ENCODE assay signal across 9 mouse cellular contexts in genomic region chr13:58637360-58638002, GRCm38 (mm10). TPM values are rescaled to one million over a fixed set of nuclear protein-coding genes. Genes with fewer than 3 reads are reported as not detected.
DNase-seq lines count a peak whose midpoint lies in the region; ATAC-seq lines count a peak whose summit lies in the region.
"Had no signal": no experiment of that assay in that cellular context is flagged by ENCODE, and none has a peak within 500 bp of the region (broad histone marks: within the 10 kb centered on the region; RNA-seq: fewer than 3 reads in every experiment).

No protein-coding gene starts in this region.

- no peaks in the 10 kb centered on the region for H3K9me3 ChIP-seq in heart, embryonic 11.5 days (replicated peaks; ENCODE audit: control insufficient read depth, low read length)
- no peaks in the 10 kb centered on the region for H3K9me3 ChIP-seq in midbrain, embryonic 13.5 days

- H3K4me2 ChIP-seq in heart, embryonic 11.5 days = no peak overlapping the region
- H3K4me2 ChIP-seq in midbrain, embryonic 13.5 days (replicated peaks) = no peak overlapping the region

- 0 out of 2 replicates have a peak, but pooled peaks cover 2% of the 10 kb centered on the region for H3K27me3 ChIP-seq in heart, embryonic 11.5 days (ENCODE audit: control insufficient read depth, insufficient read depth, low read length)
- 0 out of 2 replicates have a peak, but pooled peaks cover 13% of the 10 kb centered on the region for H3K27me3 ChIP-seq in midbrain, embryonic 13.5 days

- no peaks in the 10 kb centered on the region for H3K36me3 ChIP-seq in heart, embryonic 11.5 days (ENCODE audit: control insufficient read depth, insufficient read depth, low read length)
- no peaks in the 10 kb centered on the region for H3K36me3 ChIP-seq in midbrain, embryonic 13.5 days

- H3K9ac ChIP-seq in heart, embryonic 11.5 days (ENCODE audit: low read depth, low read length) = no peak overlapping the region
- H3K9ac ChIP-seq in midbrain, embryonic 13.5 days (replicated peaks) = no peak overlapping the region

- no peak overlapping the region for H3K4me3 ChIP-seq in heart, embryonic 11.5 days (ENCODE audit: low read depth, low read length)
- no peak overlapping the region for H3K4me3 ChIP-seq in midbrain, embryonic 13.5 days (replicated peaks)
- H3K4me3 ChIP-seq: myocyte had no signal

- no peak overlapping the region for H3K27ac ChIP-seq in heart, embryonic 11.5 days (ENCODE audit: low read depth, low read length)
- H3K27ac ChIP-seq in midbrain, embryonic 13.5 days = no peak overlapping the region

- 17% methylated on average over 13 of the region's 13 CpGs for WGBS in heart, embryonic 11.5 days (ENCODE audit: insufficient replicate concordance)
- 17% methylated on average over 13 of the region's 13 CpGs for WGBS in midbrain, embryonic 13.5 days

- peak; percentile 35 for DNase-seq in heart, adult 8-10 months (ENCODE audit: low spot score)
- peak; percentile 86 for DNase-seq in R1 (ENCODE audit: low read depth, low spot score)
- peak; percentile 69 to 75 for DNase-seq in cerebellum, postnatal 36 days
- peak; percentile 34 to 55 for DNase-seq in layer of hippocampus, postnatal 36 days
- peak; percentile 10 to 23 for DNase-seq in thymus, postnatal 10 days (ENCODE audit: low spot score in 2 of 2)

- ATAC-seq in heart, embryonic 11.5 days (replicated peaks; ENCODE audit: insufficient number of reproducible peaks, low FRiP score, low TSS enrichment) = no peak
- peak; percentile 63 for ATAC-seq in granulocyte monocyte progenitor cell, adult 5-6 weeks (replicated peaks; ENCODE audit: poor library complexity, severe bottlenecking)
- peak; percentile 51; the same call in 1 of the 2 replicates for ATAC-seq in midbrain, embryonic 13.5 days

- H3K4me1 ChIP-seq in heart, embryonic 11.5 days (ENCODE audit: control insufficient read depth, insufficient read depth, low read length) = peaks cover 3% of the 10 kb centered on the region; the same call in 1 of the 2 replicates
- no peaks in the 10 kb centered on the region for H3K4me1 ChIP-seq in midbrain, embryonic 13.5 days (replicated peaks)

RNA-seq across cellular contexts. Expression of gene Slc28a3, which starts 26.8 kb away (rescaled TPM):
- total RNA-seq in heart, adult 8-10 months (2022) = not detected
- not detected in 2 replicates for polyA plus RNA-seq in heart, embryonic 11.5 days (2014; fragmentation: Nextera tagmentation; extraction: Ambion mirVana)
- not detected in 2 replicates for total RNA-seq in granulocyte monocyte progenitor cell, adult 5-6 weeks (2014; fragmentation: Nextera tagmentation)
- total RNA-seq in granulocyte monocyte progenitor cell, adult 5-6 weeks (2017) = not detected in 2 replicates
- total RNA-seq in layer of hippocampus, postnatal 36 days (2021) = under 1 TPM; 0.15 TPM
- not detected in 2 replicates for polyA plus RNA-seq in midbrain, embryonic 13.5 days (2015; fragmentation: Nextera tagmentation; extraction: Ambion mirVana)
- polyA plus RNA-seq: myocyte had no signal

Comparison
In these comparisons a context has a peak if more than half of its experiments do, and no peak if none do; other contexts are left out.
1. DNase-seq: peak in every context shown above with its lines; median percentile 86 in R1; 72 in cerebellum, postnatal 36 days; 44 in layer of hippocampus, postnatal 36 days; 35 in heart, adult 8-10 months; 16 in thymus, postnatal 10 days.